Mouse (Mus musculus) 416B (cell line): ENCODE data around the gene Tph2.
A peak's percentile ranks its signal among the peaks of the same experiment; 100 is the strongest.

Source experiments
- DNase-seq: peaks from one replicate; pipeline ENCODE4 v3.0.0; 2011; ENCODE audit warnings: low read depth

Tph2 gene

DNA sequence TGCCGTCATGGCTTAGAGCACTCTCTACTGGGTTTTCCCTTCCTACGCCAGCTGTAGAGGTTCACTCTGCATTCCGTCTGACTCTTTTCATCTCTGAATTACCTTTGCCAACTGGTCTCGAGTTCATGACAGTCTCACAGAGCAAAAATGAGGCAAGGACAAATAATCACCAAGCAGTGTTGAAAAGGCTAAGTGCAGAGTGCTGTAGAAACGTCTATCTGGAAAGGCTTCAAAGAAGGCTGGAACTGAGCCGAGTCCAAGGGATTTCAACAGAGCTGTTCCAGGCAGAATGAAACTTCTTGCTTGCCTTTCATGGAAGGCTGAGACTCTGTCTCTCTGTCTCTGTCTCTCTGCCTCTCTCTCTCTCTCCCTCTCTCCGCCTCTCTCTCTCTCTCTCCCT is 47.8 kb downstream of the Tph2 start:
- DNase-seq = no peak

- no peak for DNase-seq
Observed at GRCm38 (mm10) chr10:115127907-115128306, 56.9 kb downstream of the Tph2 start.

DNA sequence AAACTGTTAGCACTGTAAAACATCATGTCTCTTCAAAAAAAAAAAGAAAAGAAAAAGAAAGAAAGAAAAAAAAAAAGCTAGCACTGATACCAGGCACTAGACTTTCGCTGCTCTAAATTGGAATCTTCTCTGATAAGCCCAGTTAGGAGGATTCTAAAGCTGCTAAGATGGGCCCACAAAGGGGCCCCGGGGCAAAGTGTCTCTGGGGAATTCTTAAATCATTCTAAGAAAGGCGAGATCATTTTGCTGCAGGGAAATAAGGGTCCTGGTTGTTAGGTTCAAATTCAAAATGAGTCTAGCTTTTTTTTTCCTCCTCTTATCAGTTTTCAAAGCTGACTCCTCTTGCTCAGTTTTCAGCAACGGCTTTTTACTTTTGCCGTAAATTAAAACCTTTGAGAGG is 59.3 kb downstream of the Tph2 start:
- no peak for DNase-seq

- DNase-seq = no peak
Observed at GRCm38 (mm10) chr10:115125027-115125426, 59.8 kb downstream of the Tph2 start.

- DNase-seq = no peak
Observed at GRCm38 (mm10) chr10:115107666-115108540, 76.9 kb downstream of the Tph2 start.

DNA sequence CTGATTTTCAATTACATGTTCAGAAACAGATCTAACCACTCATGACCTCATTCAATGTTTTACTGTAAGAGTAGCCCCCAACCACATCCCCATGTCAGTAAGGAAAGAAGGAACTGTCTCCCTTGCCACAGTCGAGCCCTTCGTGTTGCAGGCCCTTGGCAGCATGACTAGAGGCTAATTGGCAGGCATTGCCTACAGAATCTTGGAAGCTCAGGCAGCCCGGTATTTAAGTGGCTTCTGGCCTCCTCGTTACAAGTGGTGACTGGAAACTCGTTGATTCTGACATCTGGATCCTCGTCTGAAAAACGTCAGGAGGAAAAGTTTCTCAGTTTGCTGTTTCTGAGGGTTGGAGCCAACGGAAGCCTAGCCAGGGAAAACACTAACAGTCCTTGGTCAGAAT is 80.6 kb downstream of the Tph2 start:
- DNase-seq = no peak

DNA sequence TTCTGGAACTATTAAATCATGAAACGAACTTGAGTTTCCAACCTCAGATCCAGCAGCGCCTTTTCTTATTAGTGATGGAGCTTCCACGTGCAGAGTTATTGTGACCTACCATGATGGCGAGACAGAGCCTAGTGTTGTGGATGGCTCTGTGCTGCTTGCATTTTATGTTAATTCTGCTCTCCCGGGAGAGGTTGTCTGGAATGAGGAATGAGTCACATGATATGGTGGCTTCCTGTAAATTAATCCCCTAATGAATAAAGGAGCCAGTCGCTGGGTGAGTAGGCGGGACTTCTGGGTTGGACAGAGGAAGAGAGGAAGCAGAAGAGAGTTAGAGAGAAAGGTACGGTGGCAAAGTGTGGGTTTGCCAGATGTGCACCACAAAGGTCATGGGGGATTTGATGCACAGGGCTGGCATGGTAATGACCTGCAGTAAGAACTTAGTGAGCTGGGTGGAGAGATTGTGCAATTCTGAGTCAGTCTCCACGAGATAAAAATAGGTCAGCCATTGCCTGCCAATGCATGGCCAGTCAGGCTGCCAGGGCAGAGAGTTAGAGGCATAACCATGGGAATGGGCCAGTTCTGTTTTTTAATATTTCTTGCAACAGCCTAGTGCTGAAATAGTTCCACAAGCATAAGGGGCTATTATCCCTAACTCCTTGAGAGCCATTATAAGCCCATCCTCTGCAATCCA is 84.8 kb downstream of the Tph2 start:
- peak; percentile 73 for DNase-seq

DNA sequence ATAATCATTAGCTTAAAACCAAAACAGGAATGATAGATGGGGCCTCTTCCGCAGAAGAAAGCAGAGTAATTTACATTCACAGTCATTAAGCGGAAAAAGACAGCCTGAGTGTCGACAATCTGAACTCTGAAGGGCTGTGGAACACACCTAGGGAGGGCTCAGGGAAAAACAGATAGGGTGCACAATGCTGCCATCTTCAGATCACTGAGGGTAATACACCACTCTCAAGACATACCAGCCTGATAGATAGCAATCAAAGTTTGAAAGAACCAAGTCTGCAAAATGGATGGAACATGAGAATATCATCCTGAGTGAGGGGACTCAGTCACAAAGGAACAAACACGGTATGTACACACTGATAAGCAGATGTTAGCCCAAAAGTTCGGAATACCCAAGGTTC is 87.7 kb downstream of the Tph2 start:
- peak; percentile 70 for DNase-seq

DNA sequence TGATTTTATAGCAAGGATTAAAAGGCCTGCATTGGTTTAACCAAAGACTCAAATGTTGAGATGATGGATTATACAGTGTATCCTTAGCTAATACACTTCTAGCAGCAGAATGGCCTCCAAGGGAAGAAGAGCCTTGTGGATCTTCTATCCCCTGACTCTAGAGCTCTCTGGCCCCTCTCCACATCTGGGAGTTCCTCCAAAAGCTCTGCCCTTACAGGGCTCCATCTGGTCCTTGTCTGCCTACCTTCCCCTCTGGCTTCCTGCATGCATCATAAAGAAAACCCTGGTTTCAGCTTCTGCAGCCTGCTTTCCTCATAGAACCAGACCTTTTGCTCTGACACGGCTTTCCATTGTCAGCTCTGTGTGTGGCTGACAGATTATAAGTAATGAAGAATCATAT is 88.6 kb downstream of the Tph2 start:
- no peak for DNase-seq

- no peak for DNase-seq
Observed at GRCm38 (mm10) chr10:115078232-115078631, 106.6 kb downstream of the Tph2 start.

- DNase-seq = no peak
Observed at GRCm38 (mm10) chr10:115069123-115069911, 115.5 kb downstream of the Tph2 start.

DNA sequence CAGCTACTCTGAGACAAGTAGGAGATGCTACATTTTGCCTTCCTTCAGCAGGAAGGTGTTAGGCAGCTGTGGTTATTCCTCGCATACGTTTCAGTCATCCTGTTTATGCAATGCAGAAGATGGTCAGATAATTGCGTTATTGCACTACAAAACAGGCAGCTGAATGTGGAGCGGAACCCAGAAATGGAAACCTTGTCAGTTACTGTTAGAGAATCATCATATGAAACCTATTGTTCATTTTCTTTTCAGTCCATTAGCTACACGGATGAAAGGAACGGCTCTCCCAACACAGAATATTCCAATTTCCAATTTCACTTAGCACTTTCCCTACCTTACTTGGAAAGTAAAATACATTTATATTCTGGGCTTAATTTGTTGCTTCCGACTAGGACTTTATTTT is 120.9 kb downstream of the Tph2 start:
- no peak for DNase-seq

- no peak for DNase-seq
Observed at GRCm38 (mm10) chr10:115061498-115061897, 123.3 kb downstream of the Tph2 start.

DNA sequence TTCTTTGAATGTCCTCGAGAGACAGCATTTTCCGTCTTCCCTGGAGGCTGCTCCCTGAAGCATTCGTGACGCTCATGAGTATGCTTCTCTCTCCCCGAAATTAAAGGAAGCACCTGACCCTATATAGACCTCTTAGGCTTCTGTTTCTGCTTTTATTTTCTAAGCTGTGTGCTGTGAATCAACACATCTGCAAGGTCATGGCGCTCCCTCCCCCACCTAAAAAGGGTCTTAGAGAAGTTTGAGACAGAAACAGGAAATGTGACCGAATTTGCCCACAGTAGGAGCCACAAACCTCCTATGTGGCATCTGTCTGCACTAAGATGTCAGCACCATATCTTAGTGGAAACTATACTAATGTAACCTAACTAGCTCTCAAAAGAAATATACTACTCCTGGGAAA is 124.1 kb downstream of the Tph2 start:
- peak; percentile 9 for DNase-seq

DNA sequence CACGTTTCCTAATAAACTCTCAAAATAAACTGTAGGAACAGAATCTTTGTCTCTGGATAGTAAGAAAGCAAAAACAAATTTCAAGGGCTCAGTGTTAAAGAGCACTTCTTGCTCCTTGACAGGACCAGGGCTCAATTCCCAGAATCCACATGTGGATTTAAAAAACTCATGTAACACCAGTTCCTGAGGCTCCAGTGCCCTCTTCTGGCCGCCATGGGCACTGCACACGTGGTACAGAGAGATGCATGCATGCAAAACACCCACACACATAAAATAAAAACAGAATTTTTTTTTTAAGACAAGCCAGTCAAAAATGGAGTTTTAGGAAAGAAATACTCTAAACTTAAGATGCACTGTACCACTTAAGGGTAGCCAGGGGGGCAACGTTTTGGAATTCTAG is 133.2 kb downstream of the Tph2 start:
- DNase-seq = peak; percentile 9

DNA sequence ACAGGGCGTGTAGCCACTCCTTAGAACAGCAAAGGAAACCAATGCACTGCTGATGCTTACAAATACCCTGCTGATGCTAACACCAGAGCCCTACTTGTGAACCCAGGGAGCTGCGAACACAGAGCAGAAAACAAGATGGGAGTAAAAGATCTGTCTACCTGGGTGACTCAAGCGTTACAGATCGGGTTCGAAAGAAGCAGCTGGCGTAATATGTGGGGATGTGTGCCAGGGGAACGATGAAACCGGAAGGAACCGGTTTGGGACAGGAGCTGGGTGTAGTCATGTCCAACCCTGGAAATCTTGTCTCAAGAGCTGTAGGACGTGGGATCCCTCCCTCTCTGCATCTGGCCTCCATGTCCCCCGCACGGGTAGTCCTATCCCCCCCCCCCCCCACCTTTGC is 134.1 kb downstream of the Tph2 start:
- no peak for DNase-seq

- DNase-seq = no peak
Observed at GRCm38 (mm10) chr10:115050178-115050577, 134.6 kb downstream of the Tph2 start.

GRCm38 (mm10) chr10:115048565-115048964 is 136.3 kb downstream of the Tph2 start:
- DNase-seq = no peak

GRCm38 (mm10) chr10:115035748-115036147 is 149.1 kb downstream of the Tph2 start:
- DNase-seq = no peak
